Mouse (Mus musculus): Measurements from ENCODE around the gene Gm10197.

DNA sequence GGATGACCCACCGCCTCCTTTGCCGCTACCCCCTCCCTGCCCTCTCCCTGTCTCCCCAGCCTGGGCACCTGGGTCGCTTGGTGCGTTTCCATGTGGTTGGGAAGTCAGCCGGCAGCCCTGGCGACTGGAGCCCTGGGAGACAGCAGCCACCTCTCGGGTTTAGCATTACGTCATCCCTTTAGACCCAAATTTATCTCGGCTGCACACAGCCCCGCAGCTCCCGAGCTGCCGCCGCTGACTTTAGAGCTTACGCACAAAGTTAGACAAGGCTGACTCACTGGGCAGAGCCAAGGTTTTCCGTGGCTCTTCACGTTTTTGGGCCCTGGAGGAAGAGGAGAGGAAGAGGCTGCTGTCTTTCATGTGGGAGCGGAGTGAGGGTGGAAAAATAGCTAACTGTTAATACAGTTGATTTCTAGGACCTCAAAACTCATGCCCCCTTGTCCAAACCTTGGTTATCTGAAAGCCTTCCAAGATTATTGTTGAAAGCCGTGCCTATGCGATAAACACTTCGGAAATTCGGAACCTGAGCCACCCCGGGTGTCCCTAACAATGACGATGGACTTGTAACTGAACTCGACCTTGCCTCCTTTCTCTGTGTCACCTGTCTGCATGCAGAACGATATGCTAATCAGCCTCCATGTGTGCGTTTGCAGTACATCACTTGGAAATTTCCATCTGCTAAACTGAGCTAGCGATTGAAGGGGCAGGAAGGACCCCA lies 45.8 kb downstream of the Gm10197 start:
- TF ChIP-seq CTCF (IDR thresholded peaks at IDR 0.05; ENCODE audit: extremely low read depth, insufficient read depth, low read length) = no peak
- peak; percentile 85 for TF ChIP-seq POLR2A (IDR thresholded peaks at IDR 0.05; ENCODE audit: extremely low read depth, insufficient read depth, low read length)
